Mouse (Mus musculus): ENCODE data around the gene Slf2.

Slf2 gene

DNA sequence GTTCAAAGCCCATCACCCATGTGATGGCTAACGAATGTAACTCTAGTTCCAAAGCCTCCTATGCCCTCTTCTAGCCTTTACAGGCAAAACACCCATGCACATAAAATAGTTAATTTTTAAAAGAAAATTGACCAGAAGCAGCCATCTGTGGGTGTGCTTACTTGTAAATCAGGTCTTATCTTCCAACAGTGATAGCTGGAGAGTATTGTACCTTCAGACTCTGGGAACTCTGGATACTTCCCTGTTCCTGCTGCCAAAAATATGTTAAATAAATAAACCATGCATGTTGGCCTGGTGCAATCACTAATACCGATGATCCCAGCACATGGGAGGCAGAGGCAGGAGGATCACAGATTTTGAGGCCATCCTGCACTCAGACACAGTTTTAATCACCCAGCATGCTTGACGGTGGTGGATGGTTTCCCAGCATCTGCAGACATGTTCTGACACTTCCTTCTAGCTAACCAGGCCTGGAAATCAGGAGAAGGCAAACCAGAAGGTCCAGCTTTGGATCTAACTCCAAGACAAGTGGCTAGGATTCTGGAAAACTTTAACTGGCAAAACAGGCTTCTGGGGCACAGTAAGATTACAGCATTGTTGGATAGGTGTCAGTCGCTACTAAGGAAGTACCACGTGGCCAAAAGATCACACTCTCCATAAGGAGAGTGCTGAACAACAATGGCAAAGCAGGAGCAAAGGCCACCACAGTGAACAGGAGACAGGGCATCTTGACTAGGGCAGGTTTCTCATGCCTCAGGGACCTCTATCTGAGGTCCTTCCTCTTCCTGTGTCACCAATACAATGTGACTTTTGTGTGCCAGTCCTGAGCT is 54.4 kb downstream of the Slf2 start:
- no peak for DNase-seq

DNA sequence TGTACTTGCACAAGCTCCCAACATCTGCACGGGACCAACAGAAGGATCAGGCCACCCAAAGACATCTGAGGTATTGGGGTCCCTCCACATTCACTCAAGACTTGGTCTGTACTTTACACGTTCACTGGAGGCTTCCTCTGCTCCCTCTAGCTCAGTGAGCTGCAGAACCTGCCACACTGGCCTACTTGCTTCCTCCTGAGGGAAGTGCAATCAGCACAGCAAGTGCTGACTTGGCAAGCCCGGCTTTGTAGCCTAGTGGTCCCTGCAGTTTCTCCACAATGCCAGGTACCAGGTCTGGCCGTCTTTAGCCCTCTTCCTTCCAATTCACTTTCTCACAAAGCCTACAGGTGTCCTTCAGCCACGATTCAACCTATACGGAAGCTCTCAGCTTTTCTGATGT is 56.1 kb downstream of the Slf2 start:
- DNase-seq: no peak

DNA sequence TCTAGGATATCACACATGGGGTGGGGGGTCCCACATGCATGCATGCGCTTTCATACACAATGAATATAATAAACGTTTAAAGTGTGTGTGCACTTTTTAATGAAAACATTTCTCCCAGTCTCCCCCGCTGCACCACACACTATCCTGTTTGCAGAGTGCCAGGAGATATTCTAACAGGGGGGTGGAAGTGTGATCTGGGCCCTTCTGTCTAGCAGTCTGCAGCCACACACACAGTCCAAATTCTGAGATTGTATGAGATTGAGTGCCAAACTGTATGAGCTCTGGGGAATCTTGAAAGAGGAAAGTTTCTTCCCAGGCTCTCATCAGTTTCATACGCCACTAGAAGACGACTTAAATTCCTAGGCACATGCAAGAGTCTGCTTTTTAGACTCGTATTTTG is 56.9 kb downstream of the Slf2 start:
- DNase-seq: no peak

DNA sequence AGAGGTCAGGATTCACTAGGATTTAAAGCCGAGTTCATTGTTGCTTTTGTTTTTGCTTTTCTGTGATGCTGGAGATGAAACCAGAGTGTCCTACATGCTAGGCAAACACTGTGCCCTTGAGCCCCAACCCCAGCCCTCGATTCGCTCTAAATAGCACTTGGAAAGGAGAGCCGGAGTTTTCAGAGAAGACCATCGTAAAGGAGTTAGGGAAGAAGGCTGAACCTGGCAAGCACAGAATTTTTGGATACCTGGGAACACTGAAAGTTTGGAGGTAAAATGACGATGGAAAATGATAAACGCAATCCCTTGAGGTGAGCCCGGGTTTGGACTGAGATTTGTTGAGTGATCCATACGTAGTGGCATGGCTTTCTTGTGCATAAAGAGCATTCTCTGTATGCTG is 57.4 kb downstream of the Slf2 start:
- no peak for DNase-seq

DNA sequence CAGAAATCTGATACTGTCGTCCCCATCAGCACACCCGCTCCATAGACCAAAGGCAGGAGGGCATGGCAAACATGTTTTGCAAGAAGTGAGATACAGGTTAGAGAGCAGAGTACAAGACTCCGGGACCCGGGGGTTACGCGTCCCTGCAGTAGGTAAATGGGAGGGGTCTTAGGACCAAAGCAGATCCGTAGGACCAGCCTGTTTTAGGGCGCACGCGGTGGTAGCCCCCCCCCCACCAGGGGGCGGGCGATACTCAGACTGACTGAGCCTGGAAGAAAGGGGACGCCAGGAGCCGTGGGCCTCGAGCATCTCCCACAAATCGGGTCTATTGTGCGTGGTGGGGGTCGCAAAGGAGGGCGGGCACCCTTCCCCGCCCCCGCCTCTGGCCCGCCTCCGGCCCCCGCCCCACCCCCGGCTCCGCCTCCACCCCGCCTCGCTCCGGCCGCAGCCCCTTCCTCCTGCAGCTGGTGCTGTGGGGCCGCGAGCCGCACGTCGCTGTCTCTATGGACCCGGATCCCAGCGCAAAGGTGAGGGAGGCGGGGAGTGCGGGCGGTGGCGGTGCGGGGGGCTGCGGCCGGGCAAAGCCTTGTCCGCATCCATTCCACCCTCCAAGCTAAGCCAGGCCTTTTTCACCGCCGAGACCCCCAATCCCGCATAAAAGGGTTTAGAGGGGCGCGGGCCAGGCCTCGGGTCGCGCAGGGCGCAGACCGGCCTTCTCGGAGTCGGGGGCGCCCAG is 58.0 kb downstream of the Slf2 start, which contains the start of gene Sema4g:
Sema4g (plus strand) TSS at position 271 of the 736 bp plus-strand sequence.
- peak in 1 of 2 experiments; percentile 46 for DNase-seq

DNA sequence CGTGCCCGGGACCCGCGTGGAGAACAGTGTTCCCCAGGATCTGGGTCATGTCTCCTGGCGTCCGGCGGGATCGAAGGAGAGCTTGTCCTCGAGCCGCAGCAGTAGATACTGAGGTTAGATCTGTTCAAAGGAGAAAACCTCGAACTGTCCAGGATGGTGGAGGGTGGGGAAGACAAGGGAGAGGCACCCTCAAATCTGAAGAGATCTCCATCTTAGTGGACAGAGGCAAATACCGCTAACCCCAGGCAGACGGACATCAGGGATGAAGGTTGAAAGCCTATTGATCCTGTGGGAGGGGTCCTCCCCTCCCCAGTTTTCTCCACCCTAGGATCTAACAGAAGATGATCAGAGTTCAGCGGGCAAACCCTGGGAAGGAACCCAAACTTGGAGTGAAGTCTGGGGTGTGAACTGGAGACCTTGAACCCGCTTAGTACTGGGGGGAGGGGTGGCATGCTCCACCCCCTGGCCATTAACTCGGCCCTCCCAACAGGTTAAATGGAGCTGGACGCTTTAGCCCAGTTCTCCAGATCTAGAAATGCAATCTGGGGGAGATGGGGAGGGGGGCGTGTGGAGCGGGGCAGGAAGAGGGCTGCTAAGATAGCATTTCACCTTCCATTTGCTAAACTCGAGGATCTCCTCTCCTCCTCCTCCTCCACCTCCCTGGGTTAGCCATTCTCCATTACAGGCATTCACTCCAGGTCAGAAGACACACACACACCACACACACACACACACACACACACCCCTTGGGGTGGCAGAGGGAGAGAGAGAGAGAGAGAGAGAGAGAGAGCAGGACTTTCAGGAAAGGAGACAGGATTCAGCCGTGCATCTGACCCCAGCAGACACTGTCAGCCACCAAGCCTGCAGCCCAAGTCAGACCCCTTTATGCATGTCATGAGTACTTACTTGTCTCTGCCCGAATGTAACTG is 58.9 kb downstream of the Slf2 start:
- DNase-seq: no peak

DNA sequence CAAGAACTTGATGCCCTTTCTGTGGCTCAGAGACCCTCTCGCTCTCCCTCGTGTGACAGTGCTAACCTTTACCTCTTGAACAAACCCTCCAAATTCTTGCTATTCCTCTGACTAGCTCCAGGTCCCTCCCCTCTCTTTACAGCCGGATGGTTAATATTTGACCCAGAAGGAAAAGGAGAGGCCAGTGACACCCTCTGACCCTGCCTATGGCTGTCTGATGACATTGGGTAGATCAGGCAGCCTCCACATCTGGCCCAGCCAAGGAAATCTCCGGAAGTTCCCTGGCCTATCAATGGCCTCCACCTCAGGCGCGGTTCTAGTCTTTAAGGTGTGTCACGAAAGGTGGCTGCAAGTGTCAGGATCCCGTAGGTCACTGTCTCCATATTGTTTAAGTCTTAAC is 60.1 kb downstream of the Slf2 start:
- DNase-seq: no peak

DNA sequence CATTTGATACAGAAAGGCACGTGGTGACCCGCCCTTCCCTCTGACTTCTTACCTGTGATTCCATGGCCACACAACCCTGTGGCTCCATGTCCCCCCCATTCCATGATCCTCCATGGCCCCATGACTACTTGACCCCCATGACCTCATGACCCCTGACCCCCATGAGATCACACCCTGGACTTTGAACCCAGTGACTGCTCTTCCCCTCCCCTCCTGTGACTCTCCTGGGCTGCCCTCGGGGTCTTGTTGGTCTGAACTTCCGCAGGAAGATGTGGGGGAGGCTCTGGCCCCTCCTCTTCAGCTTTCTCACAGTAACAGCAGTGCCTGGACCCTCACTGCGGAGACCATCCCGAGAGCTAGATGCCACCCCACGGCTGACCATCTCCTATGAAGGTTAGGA is 61.3 kb downstream of the Slf2 start:
- no peak for DNase-seq

DNA sequence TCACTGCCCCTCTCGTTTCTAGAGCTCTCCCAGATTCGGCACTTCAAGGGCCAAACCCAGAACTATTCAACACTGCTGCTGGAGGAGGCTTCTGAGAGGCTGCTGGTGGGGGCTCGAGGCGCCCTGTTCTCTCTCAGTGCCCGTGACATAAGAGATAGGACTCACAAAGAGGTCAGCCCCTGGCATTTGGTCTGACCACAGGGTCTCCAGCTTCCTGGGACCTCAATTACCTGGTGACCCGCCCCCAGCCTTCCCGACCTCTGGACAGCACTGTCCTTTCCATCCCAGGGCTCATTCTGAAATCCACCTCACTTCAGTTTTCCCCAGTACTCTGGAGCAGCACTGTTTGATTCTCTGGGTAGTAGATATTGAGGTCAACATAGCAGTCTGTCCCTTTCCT is 61.8 kb downstream of the Slf2 start:
- DNase-seq: no peak

DNA sequence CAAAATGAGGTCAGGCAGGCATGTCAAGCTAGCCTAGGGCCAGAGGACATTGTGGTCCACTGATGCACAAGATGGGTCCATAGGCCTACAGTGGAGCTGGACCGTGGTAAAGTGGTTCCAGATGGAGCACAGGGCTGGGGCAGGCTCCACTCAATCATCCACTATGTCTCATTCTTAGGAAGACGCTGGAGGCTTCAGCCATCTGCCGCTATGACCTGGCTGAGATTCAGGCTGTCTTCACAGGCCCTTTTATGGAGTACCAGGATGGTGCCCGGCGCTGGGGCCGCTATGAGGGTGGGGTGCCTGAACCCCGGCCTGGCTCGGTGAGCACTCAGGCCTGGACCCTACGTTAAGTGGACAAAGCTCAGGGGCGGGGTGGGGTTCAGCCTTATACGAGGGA is 66.8 kb downstream of the Slf2 start:
- DNase-seq: no peak

DNA sequence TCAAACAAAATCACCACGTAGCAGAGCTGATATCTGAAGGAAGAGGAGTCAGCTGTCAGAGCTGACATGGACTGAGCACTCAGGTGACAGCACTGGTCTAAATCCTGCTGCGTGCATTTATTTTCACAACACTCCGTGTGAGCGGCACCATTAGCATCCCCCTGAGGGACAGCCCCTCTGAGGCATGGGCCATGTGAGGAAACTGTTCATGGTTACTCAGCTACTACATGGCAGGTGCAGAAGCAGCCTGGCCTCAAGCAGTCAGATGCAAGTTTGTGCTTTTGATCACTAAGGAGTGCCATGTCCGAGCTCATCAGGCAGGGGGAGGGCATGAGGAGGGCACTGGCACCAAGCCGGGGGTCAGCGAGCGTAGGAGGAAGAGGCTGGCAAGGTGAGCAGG is 68.7 kb downstream of the Slf2 start:
- no peak for DNase-seq

DNA sequence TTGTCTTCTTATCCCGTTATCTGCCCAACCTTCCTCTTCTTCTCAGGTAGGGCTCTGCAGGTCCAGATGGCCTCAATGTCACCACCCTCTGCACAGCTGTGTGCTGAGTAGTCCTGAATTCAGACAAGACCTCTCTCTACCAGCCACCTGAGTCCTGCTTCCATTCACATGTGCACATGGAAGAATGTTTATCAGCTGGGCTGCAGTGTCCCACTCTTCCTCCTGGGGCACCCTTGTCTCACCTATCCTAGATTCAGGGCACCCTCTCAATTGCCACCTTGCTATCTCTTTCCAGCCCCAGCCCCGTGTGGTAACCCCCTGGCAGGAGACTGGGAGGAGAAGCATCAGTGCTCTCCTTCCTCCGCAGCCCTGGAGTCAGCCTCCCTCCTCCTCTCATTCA is 71.3 kb downstream of the Slf2 start:
- no peak for DNase-seq

DNA sequence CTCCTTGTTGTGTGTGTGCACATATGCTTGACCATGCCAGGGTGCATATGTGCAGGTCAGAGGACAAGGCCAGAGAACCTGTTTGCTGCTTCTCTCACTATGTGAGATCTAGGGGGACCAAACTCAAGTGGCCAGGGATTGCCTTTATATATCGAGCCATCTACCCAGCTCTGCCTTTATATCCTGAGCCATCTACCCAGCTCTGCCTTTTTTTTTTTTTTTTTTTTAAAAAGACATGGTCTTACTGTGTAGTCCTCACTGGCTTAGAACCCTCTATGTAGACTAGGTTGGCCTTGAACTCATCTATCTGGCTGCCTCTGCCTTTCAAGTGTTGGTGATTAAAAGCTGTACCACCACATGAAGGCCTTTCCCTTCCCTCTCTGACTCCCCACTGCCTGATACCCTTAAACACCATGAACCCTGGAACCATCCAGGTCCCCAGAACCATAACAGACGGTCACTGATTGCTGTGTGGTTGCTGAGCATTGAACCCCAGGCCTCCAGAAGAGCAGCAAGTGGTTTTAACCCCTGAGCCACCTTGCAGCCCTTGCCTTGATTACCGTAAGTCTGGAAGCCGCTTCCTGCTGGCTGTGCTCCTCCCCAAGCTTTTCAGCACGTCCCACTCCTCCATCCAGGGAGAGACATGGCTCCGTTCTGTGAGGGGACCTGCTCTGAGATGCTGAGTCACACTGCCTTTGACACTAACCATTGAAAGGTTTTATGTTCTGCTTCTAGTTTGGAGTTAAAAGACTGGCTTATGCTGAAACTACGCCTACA is 73.0 kb downstream of the Slf2 start:
- no peak for DNase-seq

DNA sequence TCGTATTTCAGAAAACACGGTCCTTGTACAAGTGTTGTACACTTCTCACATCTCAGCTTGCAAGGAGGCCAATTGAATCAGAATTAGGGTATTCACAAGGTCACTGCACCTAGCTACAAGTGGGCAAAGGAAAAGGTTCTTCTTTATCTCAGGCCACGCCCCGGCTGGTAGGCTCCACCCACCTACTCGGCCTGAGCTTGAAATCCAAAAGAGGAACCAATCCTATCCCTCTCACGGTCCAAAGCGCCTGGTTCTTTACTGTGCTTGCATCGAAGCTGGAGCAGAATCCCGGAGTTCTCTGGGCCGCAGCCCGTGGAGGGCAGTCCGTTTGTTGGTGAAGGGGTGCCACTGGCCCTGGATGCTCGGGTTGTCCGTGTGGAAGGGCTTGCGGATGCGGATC is 74.5 kb downstream of the Slf2 start, which contains the start of gene Twnk:
Twnk (plus strand) TSS at position 220 of the 400 bp plus-strand sequence.
- DNase-seq: peak; percentile 70 to 81

DNA sequence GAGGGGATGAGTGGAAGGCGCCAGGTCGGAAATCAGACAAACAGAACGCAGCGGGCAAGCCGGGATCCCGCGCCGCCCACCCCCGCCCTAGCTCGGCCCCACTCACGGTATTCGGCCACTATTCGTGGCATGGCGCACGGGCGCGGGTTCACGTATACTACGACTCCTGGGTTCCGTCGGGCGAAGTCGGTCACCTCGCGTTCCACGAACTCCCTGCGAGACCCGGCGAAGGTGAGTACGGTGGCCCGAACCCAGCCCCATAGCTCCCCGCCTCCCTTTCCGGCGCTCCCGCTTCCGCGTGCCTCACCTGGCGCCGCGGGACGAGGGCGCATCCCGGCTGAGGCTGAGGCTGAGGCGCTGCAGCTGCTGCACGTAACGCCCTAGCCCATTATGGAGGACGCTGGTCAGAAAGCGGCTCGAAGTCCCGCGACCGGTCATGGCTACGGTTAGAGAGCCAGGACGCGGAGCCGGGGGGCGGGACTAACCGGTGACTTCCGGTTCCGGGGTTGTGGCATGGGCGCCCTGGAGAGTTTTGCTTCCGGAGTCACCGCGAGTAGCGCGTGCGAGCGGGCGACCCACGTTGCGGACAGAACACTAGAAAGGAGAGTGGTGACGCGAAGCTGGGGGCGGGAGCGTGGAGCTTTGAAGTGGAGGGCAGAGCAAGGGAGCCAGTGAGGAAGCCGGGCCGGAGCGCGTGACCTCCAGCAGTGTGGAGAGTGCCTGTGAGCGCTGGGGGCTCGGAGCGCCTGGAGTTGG is 75.2 kb downstream of the Slf2 start, which contains the start of gene Mrpl43:
Mrpl43 (minus strand) TSS at position 486 of the 756 bp plus-strand sequence.
- peak; percentile 97 to 98 for DNase-seq

DNA sequence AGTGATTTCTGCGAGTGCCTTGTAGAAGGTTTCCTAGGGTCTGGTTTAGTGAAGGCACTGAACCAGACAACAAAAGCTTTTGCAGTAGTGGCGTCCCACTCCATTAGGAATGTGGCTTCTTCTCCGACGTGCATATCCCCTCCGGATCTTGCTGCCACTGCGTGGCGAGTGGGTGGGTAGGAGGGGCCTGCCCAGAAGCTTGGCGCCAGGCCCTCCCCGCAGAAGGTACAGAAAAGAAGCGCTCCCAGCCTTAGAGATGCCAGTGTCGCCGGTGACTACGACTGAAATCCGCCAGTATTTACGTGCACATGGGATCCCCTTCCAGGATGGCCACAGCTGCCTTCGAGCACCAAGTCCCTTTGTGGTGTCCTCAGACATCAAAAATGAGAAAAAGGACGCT is 76.1 kb downstream of the Slf2 start:
- DNase-seq: no peak

DNA sequence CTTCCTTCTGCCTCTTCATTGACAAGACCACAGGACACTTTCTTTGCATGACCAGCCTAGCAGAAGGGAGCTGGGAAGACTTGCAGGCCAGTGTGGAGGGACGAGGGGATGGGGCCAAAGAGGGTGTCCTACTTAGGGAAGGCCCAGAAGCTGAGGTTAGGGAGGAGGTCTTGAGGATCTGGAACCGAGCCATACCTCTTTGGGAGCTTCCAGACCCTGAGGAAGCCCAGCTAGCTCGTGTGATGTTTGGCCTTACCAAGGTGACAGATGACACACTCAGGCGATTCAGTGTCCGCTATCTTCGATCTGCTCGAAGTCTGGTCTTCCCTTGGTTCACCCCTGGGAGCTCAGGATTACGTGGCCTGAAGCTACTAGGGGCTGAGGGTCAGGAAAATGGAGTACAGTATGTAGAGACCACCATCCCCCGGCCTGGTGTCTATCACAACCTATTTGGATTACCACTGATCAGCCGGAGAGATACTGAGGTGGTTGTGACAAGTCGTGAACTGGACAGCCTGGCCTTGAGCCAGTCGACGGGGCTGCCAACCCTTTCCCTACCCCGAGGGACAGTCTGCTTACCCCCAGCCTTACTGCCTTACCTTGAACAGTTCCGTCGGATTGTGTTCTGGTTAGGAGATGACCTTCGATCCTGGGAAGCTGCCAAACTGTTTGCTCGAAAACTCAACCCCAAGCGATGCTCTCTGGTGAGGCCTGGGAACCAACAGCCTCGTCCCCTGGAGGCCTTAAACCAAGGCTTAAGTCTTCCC is 76.7 kb downstream of the Slf2 start:
- DNase-seq: no peak

DNA sequence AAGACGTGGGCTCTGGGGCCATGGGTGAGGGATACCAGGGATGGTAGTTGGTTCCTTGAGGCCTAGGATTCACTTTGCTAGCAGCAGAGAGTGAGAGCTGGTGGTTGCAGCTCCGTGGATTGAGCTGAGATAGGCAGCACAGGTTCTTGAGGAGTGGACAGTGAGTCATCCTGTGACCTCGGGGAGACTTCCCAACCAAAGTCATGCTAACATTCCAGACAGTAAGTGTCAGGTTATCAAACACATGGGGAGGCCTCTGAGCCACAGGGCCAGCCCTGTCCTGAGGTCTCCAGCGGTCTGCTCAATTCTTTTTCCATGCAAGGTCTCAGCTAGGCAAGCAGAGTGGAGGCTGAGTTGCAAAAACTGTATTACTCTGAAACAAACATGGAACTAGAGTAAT is 79.7 kb downstream of the Slf2 start:
- no peak for DNase-seq

DNA sequence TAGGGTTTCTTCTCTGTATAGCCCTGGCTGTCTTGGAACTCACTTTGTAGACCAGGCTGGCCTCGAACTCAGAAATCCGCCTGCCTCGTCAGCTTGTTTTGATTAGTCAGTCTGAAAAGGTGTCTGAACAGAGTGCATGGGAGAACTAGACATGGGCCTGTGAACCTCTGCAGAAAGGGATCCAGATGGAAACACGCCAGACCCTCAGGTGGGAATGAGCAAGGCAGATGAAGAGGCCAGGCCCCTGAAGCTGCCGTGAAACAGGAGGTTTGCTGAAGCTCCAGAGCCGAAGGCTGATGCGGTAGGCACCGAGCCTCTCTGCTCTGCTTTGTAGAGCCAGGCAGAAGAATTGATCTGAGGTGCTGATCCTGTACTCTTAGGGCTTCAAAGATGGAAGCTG is 81.3 kb downstream of the Slf2 start:
- DNase-seq: no peak

DNA sequence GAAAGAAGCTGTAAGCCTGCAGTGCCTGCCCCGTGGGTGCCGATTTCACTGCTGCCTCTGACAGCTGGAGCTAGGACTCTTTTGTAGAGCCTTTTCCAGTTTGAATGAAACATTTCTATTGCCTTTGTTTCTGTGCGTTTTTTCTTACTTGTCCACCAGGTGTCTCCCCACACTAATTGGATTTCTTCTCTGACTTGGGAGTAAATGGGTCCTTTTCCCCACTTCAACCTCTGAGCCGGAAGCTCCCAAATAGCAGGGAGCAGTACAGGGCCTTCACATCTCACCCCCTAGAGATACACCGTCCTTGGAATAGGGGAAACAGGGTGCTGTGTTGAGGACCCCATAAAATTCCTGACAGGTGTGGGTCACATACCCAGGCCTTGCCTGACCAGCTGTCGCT is 81.7 kb downstream of the Slf2 start:
- peak in 1 of 2 experiments; percentile 54 for DNase-seq

All from lung, postnatal 4 days (tissue).